Mouse (Mus musculus) ES-Bruce4 (cell line): ENCODE results near the gene Slc4a5.

ENCODE experiments used
- EP300 ChIP-seq: IDR thresholded peaks from 2 replicates; pipeline ENCODE4 v1.6.1; 2011; ENCODE audit warnings: low read depth, low read length; ENCODE audit not compliant: insufficient read depth
- POLR2A ChIP-seq: IDR thresholded peaks from one replicate; pipeline ENCODE4 v1.8.1; 2011; ENCODE audit warnings: low read length; ENCODE audit not compliant: insufficient read depth

DNA sequence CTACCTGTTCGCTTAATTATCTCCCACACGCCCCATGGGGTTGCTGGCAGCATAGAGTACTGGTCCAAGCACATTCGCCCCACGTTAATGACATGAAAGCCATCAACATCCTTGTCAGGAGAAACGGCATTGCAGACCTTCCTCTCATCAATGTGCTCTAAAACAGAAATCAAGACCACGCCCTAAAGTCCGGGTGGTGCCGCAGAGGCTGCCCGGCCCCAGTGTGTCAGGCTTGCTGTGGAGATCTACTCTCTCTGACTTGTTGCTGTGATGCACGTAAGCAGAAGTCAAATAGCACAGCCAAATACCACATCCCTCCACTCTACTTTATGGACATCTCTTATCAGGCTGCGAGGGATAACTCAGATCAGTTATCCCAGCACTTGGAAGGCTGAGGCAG lies 91.6 kb downstream of the Slc4a5 start:
- no peak for TF ChIP-seq EP300
- TF ChIP-seq POLR2A = no peak
